Mouse (Mus musculus) brain, embryonic 14.5 days (tissue): Measurements from ENCODE around the gene Gin1.

ENCODE experiments used
- CTCF ChIP-seq: fragments of 200-500 bp; IDR thresholded peaks from 2 replicates; pipeline ENCODE4 v1.5.1; 2012; ENCODE audit warnings: inconsistent platforms, mild to moderate bottlenecking, moderate library complexity, borderline replicate concordance; ENCODE audit not compliant: insufficient read depth, insufficient read length; ENCODE audit errors: extremely low read depth
- POLR2A ChIP-seq: fragments of 200-500 bp; IDR thresholded peaks from 2 replicates; pipeline ENCODE4 v1.6.1; 2012; ENCODE audit warnings: mild to moderate bottlenecking, inconsistent platforms, borderline replicate concordance; ENCODE audit not compliant: poor library complexity, insufficient read depth, insufficient read length, severe bottlenecking; ENCODE audit errors: extremely low read depth

- TF ChIP-seq CTCF (no peak), POLR2A (no peak)
Measured at GRCm38 (mm10) chr1:97802207-97802902, 32.4 kb downstream of the Gin1 start.
